Mouse (Mus musculus) megakaryocyte, embryonic 14.5 days (primary cell): ENCODE results near the gene Sbk2.

Experiments used
- FLI1 ChIP-seq: IDR thresholded peaks from 2 replicates; pipeline ENCODE4 v1.6.1; 2012; ENCODE audit warnings: low read length, inconsistent platforms, mixed read lengths
- GATA1 ChIP-seq: IDR thresholded peaks from 3 replicates; pipeline ENCODE4 v1.6.1; 2012; ENCODE audit warnings: mixed read lengths, low read length, inconsistent platforms, borderline replicate concordance

DNA sequence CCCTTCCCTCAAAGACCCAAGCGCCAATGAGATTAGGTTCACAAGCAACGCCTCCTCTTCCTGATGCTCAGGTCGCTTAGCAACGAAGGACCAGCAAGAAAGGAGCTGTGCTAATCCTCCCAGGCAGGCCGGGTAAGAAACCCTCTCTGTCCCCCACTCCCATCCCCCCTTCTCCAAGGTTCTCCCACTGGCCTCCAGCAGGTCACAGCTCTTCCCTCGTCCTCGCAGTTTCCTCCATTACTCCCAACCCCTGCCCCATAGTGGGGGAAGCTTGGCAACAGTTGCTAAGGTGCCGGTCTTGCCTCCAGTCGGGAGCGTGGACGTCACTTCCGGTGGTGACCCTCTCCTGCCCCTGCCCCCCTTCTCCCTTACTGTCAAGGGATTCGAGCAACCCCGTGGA lies 41.7 kb downstream of the Sbk2 start:
- TF ChIP-seq GATA1 (no peak), FLI1 (no peak)
